Mouse (Mus musculus) urinary bladder, adult 18-20 months (tissue): ENCODE measurements around the gene Polr2h.
"Not testable (repeated sequence)": the region's sequence is repeated elsewhere in the genome, so short reads cannot be mapped to it uniquely, and the experiment has no call there.

Source experiments
- DNase-seq, 2 experiments: peaks; one replicate each; pipeline ENCODE4 v3.0.0; 2022; ENCODE audit warnings: low spot score in 2 of 2, mixed read lengths in 2 of 2

Polr2h gene

GRCm38 (mm10) chr16:20717181-20717977 is at the start of gene Polr2h, which contains the start of gene Clcn2:
Gene Polr2h (plus strand): TSS chr16:20717665.
Gene Clcn2 (minus strand): TSS chr16:20717746.
- DNase-seq: peak; percentile 96 to 98

DNA sequence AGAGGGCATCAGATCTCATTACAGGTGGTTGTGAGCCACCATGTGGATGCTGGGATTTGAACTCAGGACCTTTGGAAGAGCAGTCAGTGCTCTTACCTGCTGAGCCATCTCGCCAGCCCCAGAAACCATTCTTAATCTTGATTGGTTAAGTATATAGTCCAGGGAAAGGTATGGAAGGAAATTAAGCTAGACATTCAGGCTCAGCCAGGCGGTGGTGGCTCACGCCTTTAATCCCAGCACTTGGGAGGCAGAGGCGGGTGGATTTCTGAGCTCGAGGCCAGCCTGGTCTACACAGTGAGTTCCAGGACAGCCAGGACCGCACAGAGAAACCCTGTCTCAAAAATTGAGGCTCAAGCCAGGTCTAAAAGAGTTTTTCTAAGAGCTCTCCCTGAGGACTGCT is 49.5 kb upstream of the Polr2h start, which contains the start of gene Eif4g1:
Eif4g1 (plus strand) TSS at position 301 of the 400 bp plus-strand sequence.
- DNase-seq: not testable (repeated sequence)

- DNase-seq: no peak
Measured at GRCm38 (mm10) chr16:20670291-20670690, 47.2 kb upstream of the Polr2h start.

- no peak for DNase-seq
Measured at GRCm38 (mm10) chr16:20671886-20672285, 45.6 kb upstream of the Polr2h start.

GRCm38 (mm10) chr16:20672500-20672902 is 45.0 kb upstream of the Polr2h start:
- peak; percentile 94 for DNase-seq

GRCm38 (mm10) chr16:20672965-20673705 is 44.3 kb upstream of the Polr2h start:
- DNase-seq: peak; percentile 39

- no peak for DNase-seq
Measured at GRCm38 (mm10) chr16:20673706-20674303, 43.7 kb upstream of the Polr2h start.

GRCm38 (mm10) chr16:20675213-20675612 is 42.3 kb upstream of the Polr2h start:
- no peak for DNase-seq

DNA sequence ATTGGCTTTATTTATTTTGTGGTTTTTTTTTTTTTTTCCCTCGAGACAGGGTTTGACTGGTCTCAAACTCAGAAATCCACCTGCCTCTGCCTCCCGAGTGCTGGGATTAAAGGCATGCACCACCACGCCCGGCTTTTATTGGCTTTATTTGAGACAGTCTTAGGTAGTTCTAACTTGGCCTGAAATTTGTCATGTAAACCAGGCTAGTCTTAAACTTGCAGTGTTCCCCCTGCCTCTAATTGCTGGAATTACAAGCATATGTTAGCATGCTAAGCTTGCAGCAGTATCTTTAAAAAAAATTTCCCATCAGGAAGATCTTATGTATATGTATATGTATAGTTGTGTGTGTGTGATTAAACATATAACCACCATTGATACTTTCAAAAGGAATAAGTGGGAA is 40.8 kb upstream of the Polr2h start:
- DNase-seq: no peak

DNA sequence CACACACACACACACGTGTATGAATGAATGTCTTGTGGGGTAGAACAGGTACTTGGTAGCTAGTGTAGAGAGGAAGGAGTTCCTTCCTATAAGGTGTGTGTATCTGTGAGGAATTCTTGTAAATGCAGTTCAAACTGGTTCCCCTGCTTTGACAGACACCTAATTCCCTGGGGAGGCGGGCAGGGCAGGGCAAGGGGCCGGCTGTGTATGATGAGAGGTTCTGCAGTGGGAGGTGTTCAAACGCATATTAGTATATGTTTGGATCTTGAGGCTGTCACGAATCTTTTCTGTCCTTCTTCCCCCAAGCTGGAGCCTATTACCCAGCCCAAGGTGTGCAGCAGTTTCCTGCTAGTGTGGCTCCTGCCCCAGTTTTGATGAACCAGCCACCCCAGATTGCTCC is 40.1 kb upstream of the Polr2h start:
- no peak for DNase-seq

GRCm38 (mm10) chr16:20677974-20678675 is 39.3 kb upstream of the Polr2h start:
- peak; percentile 79 to 88 for DNase-seq

DNA sequence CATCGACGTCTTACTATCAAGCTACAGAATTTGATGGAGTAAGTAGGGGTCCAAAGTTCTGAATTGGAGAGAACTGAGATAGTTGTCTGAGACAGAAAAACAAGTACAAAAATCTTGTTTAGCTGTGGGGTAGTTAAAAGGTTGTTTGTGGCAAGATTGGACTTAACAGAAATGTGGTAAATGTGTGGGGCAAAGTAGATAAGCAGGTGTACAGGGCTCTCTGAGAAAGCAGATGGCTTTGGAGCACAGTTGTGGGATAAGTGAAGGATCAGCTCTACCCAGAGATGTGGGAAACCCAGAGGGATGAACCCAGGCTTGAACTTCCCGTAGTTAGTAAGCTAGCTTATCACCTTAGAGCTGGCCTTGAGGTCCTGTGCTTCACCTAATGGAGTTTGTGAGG is 26.7 kb upstream of the Polr2h start:
- no peak for DNase-seq

DNA sequence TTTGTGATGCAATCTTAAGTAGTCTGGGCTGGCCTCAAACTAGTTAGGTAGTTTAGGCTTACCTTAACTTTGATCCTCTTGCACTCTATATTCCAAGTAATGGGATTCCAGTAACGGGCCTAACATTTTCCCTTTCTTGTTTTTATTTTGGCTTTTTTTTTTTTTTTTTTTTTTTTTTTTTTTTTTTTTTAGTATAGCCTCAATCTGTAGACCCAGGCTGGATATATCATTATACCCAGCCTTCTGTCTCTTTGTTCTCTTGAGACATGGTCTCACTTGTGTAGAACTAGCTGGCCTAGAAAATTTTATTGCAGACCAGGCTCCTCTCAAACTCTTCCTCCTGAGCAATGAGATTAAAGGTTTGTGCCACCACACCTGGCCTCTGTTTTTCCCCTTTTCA is 25.8 kb upstream of the Polr2h start:
- DNase-seq: no peak

DNA sequence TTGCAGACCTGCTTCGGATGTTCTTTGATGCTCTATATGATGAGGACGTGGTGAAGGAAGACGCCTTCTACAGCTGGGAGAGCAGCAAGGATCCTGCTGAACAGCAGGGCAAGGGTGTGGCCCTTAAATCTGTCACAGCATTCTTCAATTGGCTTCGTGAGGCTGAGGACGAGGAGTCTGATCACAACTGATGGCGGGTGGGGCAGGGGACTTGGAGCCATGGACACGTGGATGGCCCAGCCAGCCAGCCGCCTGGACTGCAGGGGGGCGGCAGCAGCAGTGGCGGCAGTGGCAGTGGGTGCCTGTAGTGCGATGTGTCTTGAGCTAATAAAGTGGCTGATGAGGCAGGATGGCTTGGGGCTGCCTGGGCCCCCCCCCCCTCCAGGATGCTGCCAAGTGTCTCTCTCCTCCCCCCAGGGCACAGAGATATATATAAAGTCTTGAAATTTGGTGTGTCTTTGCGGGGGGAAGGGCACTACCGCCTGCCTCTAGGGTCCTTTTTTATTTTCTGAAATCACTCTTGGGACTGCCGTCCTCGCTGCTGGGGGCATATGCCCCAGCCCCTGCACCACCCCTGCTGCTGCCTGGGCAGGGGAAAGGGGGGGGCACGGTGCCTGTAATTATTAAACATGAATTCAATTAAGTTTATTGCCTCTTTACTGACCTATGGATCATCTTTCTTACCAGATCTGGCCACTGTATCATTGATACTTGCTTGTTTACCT is 25.1 kb upstream of the Polr2h start:
- DNase-seq: no peak

GRCm38 (mm10) chr16:20693111-20693701 is 24.3 kb upstream of the Polr2h start, which contains the start of gene Fam131a:
Gene Fam131a (plus strand): TSS chr16:20693241.
- peak; percentile 65 to 77 for DNase-seq

DNA sequence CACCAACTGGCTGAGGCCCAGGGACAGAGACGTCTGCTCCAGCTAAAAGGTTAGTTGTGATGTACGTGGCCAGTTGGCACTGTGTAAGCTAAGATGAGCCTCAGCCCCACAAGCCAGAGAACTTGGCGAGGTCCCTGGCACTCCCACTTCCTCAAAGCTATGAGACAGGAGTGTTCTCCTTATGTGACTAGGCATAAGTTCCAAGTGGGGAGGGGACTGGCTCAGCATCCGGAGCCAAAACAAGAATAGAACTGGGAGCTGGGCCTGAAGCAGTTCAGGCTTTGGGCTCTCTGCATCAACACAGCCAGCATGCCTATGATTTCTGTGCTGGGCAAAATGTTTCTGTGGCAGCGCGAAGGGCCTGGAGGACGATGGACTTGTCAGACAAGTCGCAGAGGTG is 22.7 kb upstream of the Polr2h start:
- no peak for DNase-seq

GRCm38 (mm10) chr16:20695622-20696323 is 21.7 kb upstream of the Polr2h start:
- peak in 1 of 2 experiments; percentile 67 for DNase-seq

DNA sequence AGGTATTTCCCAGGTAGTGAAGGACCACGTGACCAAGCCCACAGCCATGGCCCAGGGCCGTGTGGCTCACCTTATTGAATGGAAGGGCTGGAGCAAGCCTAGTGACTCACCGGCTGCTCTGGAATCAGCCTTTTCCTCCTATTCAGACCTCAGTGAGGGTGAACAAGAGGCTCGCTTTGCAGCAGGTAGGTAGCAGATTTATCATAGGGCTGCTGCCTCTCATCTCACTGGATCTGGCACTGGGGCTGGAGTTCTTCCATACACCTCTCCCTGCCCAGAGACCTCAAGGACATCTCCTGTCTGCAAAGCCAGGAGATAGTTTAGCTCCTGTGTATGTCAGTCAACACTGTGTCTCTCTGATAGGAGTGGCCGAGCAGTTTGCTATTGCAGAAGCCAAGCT is 18.2 kb upstream of the Polr2h start:
- DNase-seq: no peak

DNA sequence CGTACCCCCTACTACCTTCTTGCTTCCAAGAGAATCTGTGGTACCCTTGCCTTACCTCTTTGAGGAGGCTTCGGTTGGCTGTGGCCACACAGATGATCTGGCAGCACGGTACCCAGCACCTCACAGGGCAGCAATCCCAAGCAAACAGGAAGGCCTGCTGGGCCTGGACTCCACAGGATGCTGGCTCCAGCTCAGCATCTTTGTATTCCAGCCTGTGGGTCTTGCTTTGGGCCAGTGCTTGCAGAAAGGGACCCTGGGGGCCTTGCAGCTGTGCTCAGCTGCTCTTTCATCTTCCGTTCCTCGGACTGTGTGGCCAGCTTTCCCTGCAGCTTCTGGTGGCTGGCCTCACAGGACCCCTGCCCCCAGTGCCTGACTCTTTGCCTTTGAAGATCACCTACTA is 17.4 kb upstream of the Polr2h start:
- DNase-seq: no peak

- no peak for DNase-seq
Measured at GRCm38 (mm10) chr16:20701316-20701715, 16.1 kb upstream of the Polr2h start.
